Mouse (Mus musculus): ENCODE measurements around the gene Dhx58.

Gene Dhx58

GRCm38 (mm10) chr11:100735134-100735865 is 31.2 kb upstream of the Dhx58 start:
- Histone ChIP-seq H3K27me3 (ENCODE audit: control insufficient read depth, insufficient read depth, low read length, poor library complexity, severe bottlenecking) (no peaks in the 10 kb centered on the region), H3K36me3 (ENCODE audit: control insufficient read depth, insufficient read depth, low read length, poor library complexity, severe bottlenecking) (no peaks in the 10 kb centered on the region)
- DNase-seq (ENCODE audit: low read depth, low spot score), result peak; percentile 41

- H3K36me3 ChIP-seq (ENCODE audit: control insufficient read depth, insufficient read depth, low read length, poor library complexity, severe bottlenecking), result peaks cover 3% of the 10 kb centered on the region; the same call in 1 of the 2 replicates
- H3K27me3 ChIP-seq (ENCODE audit: control insufficient read depth, insufficient read depth, low read length, poor library complexity, severe bottlenecking), result no peaks in the 10 kb centered on the region
- no peak for DNase-seq (ENCODE audit: low read depth, low spot score)
These were observed 26.6 kb upstream of the Dhx58 start for GRCm38 (mm10) chr11:100730477-100731205.

GRCm38 (mm10) chr11:100729976-100730375 is 25.9 kb upstream of the Dhx58 start:
- H3K27me3 ChIP-seq (ENCODE audit: control insufficient read depth, insufficient read depth, low read length, poor library complexity, severe bottlenecking), result no peaks in the 10 kb centered on the region
- no peak for DNase-seq (ENCODE audit: low read depth, low spot score)
- peaks cover 3% of the 10 kb centered on the region; the same call in 1 of the 2 replicates for H3K36me3 ChIP-seq (ENCODE audit: control insufficient read depth, insufficient read depth, low read length, poor library complexity, severe bottlenecking)

- H3K36me3 ChIP-seq (ENCODE audit: control insufficient read depth, insufficient read depth, low read length, poor library complexity, severe bottlenecking), result peaks cover 3% of the 10 kb centered on the region; the same call in 1 of the 2 replicates
- no peaks in the 10 kb centered on the region for H3K27me3 ChIP-seq (ENCODE audit: control insufficient read depth, insufficient read depth, low read length, poor library complexity, severe bottlenecking)
- DNase-seq (ENCODE audit: low read depth, low spot score), result no peak
These were observed 24.5 kb upstream of the Dhx58 start for GRCm38 (mm10) chr11:100728601-100729000.

- Histone ChIP-seq H3K27me3 (ENCODE audit: control insufficient read depth, insufficient read depth, low read length, poor library complexity, severe bottlenecking) (no peaks in the 10 kb centered on the region), H3K36me3 (ENCODE audit: control insufficient read depth, insufficient read depth, low read length, poor library complexity, severe bottlenecking) (peaks cover 3% of the 10 kb centered on the region; the same call in 1 of the 2 replicates)
- no peak for DNase-seq (ENCODE audit: low read depth, low spot score)
These were observed 23.1 kb upstream of the Dhx58 start for GRCm38 (mm10) chr11:100727201-100727600.

GRCm38 (mm10) chr11:100724919-100725512 is 20.9 kb upstream of the Dhx58 start:
- Histone ChIP-seq H3K36me3 (ENCODE audit: control insufficient read depth, insufficient read depth, low read length, poor library complexity, severe bottlenecking) (peaks cover 3% of the 10 kb centered on the region; the same call in 1 of the 2 replicates), H3K27me3 (ENCODE audit: control insufficient read depth, insufficient read depth, low read length, poor library complexity, severe bottlenecking) (no peaks in the 10 kb centered on the region)
- no peak for DNase-seq (ENCODE audit: low read depth, low spot score)

- Histone ChIP-seq H3K36me3 (ENCODE audit: control insufficient read depth, insufficient read depth, low read length, poor library complexity, severe bottlenecking) (peaks cover 3% of the 10 kb centered on the region), H3K27me3 (ENCODE audit: control insufficient read depth, insufficient read depth, low read length, poor library complexity, severe bottlenecking) (no peaks in the 10 kb centered on the region)
- no peak for DNase-seq (ENCODE audit: low read depth, low spot score)
These were observed 18.5 kb upstream of the Dhx58 start for GRCm38 (mm10) chr11:100722493-100723028.

- H3K36me3 ChIP-seq (ENCODE audit: control insufficient read depth, insufficient read depth, low read length, poor library complexity, severe bottlenecking), result peaks cover 3% of the 10 kb centered on the region
- no peak for DNase-seq (ENCODE audit: low read depth, low spot score)
- no peaks in the 10 kb centered on the region for H3K27me3 ChIP-seq (ENCODE audit: control insufficient read depth, insufficient read depth, low read length, poor library complexity, severe bottlenecking)
These were observed 17.9 kb upstream of the Dhx58 start for GRCm38 (mm10) chr11:100721776-100722492.

GRCm38 (mm10) chr11:100721254-100721653 is 17.2 kb upstream of the Dhx58 start:
- Histone ChIP-seq H3K27me3 (ENCODE audit: control insufficient read depth, insufficient read depth, low read length, poor library complexity, severe bottlenecking) (no peaks in the 10 kb centered on the region), H3K36me3 (ENCODE audit: control insufficient read depth, insufficient read depth, low read length, poor library complexity, severe bottlenecking) (peaks cover 3% of the 10 kb centered on the region)
- no peak for DNase-seq (ENCODE audit: low read depth, low spot score)

- Histone ChIP-seq H3K27me3 (ENCODE audit: control insufficient read depth, insufficient read depth, low read length, poor library complexity, severe bottlenecking) (no peaks in the 10 kb centered on the region), H3K36me3 (ENCODE audit: control insufficient read depth, insufficient read depth, low read length, poor library complexity, severe bottlenecking) (peaks cover 3% of the 10 kb centered on the region)
- DNase-seq (ENCODE audit: low read depth, low spot score), result no peak
These were observed 16.3 kb upstream of the Dhx58 start for GRCm38 (mm10) chr11:100720345-100720744.

- no peak for DNase-seq (ENCODE audit: low read depth, low spot score)
- H3K36me3 ChIP-seq (ENCODE audit: control insufficient read depth, insufficient read depth, low read length, poor library complexity, severe bottlenecking), result peaks cover 3% of the 10 kb centered on the region
These were observed 15.8 kb upstream of the Dhx58 start for GRCm38 (mm10) chr11:100719893-100720292.

GRCm38 (mm10) chr11:100719312-100719711 is 15.2 kb upstream of the Dhx58 start:
- peaks cover 3% of the 10 kb centered on the region for H3K36me3 ChIP-seq (ENCODE audit: control insufficient read depth, insufficient read depth, low read length, poor library complexity, severe bottlenecking)

More at GRCm38 (mm10) chr11:100719893-100720292, 15.8 kb upstream of the Dhx58 start:
- no peaks in the 10 kb centered on the region for H3K27me3 ChIP-seq (ENCODE audit: control insufficient read depth, insufficient read depth, low read length, poor library complexity, severe bottlenecking)

GRCm38 (mm10) chr11:100718866-100719265 is 14.8 kb upstream of the Dhx58 start:
- no peak for DNase-seq (ENCODE audit: low read depth, low spot score)
- Histone ChIP-seq H3K36me3 (ENCODE audit: control insufficient read depth, insufficient read depth, low read length, poor library complexity, severe bottlenecking) (peaks cover 3% of the 10 kb centered on the region), H3K27me3 (ENCODE audit: control insufficient read depth, insufficient read depth, low read length, poor library complexity, severe bottlenecking) (no peaks in the 10 kb centered on the region)

More at GRCm38 (mm10) chr11:100719312-100719711, 15.2 kb upstream of the Dhx58 start:
- no peak for DNase-seq (ENCODE audit: low read depth, low spot score)
- no peaks in the 10 kb centered on the region for H3K27me3 ChIP-seq (ENCODE audit: control insufficient read depth, insufficient read depth, low read length, poor library complexity, severe bottlenecking)

- Histone ChIP-seq H3K36me3 (ENCODE audit: control insufficient read depth, insufficient read depth, low read length, poor library complexity, severe bottlenecking) (peaks cover 3% of the 10 kb centered on the region), H3K27me3 (ENCODE audit: control insufficient read depth, insufficient read depth, low read length, poor library complexity, severe bottlenecking) (no peaks in the 10 kb centered on the region)
- no peak for DNase-seq (ENCODE audit: low read depth, low spot score)
These were observed 14.4 kb upstream of the Dhx58 start for GRCm38 (mm10) chr11:100718462-100718861.
